Mouse (Mus musculus) midbrain, embryonic 14.5 days (tissue): ENCODE results near the gene Mrpl3. TPM values are rescaled to one million over a fixed set of nuclear protein-coding genes. Genes with fewer than 3 reads are reported as not detected.
A peak's percentile ranks its signal among the peaks of the same experiment; 100 is the strongest.

Experiments used
- ATAC-seq: fragments of 200-750 bp; cut with Nextera tagmentation; 2 replicates; pipeline ENCODE4 v1.8.0; 2017; ENCODE audit warnings: moderate number of reproducible peaks, moderate library complexity; ENCODE audit not compliant: low FRiP score, low TSS enrichment
- DNase-seq: peaks from one replicate; pipeline ENCODE4 v3.0.0-alpha.2; 2015
- H3K27ac ChIP-seq: fragments of 300-500 bp; sonication (generic); replicated peaks from 2 replicates; pipeline ENCODE4 v1.5.1; 2014; ENCODE audit warnings: mild to moderate bottlenecking, low read depth, low read length, moderate library complexity
- H3K27me3 ChIP-seq: fragments of 300-500 bp; sonication (generic); 2 replicates; pipeline ENCODE4 v1.6.1; 2014; ENCODE audit warnings: low read length, control low read depth, mixed read lengths; ENCODE audit not compliant: control insufficient read depth, insufficient read depth
- H3K36me3 ChIP-seq: fragments of 300-500 bp; sonication (generic); 2 replicates; pipeline ENCODE4 v1.6.1; 2014; ENCODE audit warnings: low read length, control low read depth; ENCODE audit not compliant: control insufficient read depth, insufficient read depth
- H3K4me1 ChIP-seq: fragments of 300-500 bp; sonication (generic); 2 replicates; pipeline ENCODE4 v1.6.1; 2014; ENCODE audit warnings: mild to moderate bottlenecking, antibody characterized with exemption, low read length, control low read depth; ENCODE audit not compliant: control insufficient read depth, insufficient read depth
- H3K4me2 ChIP-seq: fragments of 300-500 bp; sonication (generic); 2 replicates; pipeline ENCODE4 v1.6.1; 2014; ENCODE audit warnings: mild to moderate bottlenecking, low read length, moderate library complexity
- H3K4me3 ChIP-seq: fragments of 300-500 bp; sonication (generic); replicated peaks from 2 replicates; pipeline ENCODE4 v1.5.1; 2014; ENCODE audit warnings: low read depth, low read length
- H3K9ac ChIP-seq: fragments of 300-500 bp; sonication (generic); replicated peaks from 2 replicates; pipeline ENCODE4 v1.6.1; 2014; ENCODE audit warnings: mild to moderate bottlenecking, low read length, moderate library complexity
- H3K9me3 ChIP-seq: fragments of 300-500 bp; sonication (generic); 2 replicates; pipeline ENCODE4 v1.6.1; 2016; ENCODE audit warnings: low read length, control low read depth, mixed read lengths; ENCODE audit not compliant: control insufficient read depth
- WGBS: fragments of 180-500 bp; shearing (Covaris S2); extraction: QIAGEN DNeasy Blood & Tissue Kit; methylation state at CpG from one replicate; pipeline ENCODE4 v1.1.7; 2014; 5-methylcytosine and 5-hydroxymethylcytosine counted together
- polyA plus RNA-seq: library from polyadenylated mRNA; unstranded; fragments of >200 nt; fragmentation: Nextera tagmentation; extraction: Ambion mirVana; gene quantifications from 2 replicates; pipeline ENCODE4 v1.2.1, GENCODE M21; 2014

The Mrpl3 gene
- polyA plus RNA-seq, 1 experiment from 2014 or later, result 104 TPM

- H3K4me3 ChIP-seq, result no peak overlapping the region
- no peaks in the 10 kb centered on the region for H3K27me3 ChIP-seq
- WGBS, result 73% methylated on average over 2 of the region's 2 CpGs
Measured at GRCm38 (mm10) chr9:105049636-105050035, 3.4 kb upstream of the Mrpl3 start.

GRCm38 (mm10) chr9:105050257-105050656, 2.8 kb upstream of the Mrpl3 start:
- H3K4me1 ChIP-seq, result peaks cover 25% of the 10 kb centered on the region
- H3K9me3 ChIP-seq, result no peaks in the 10 kb centered on the region
- H3K4me3 ChIP-seq, result no peak overlapping the region
- H3K27ac ChIP-seq, result no peak overlapping the region
- WGBS, result 60% methylated on average over 2 of the region's 2 CpGs
- H3K36me3 ChIP-seq, result peaks cover 4% of the 10 kb centered on the region; the same call in 1 of the 2 replicates
- ATAC-seq (no peak), DNase-seq (no peak)
- H3K27me3 ChIP-seq, result no peaks in the 10 kb centered on the region
- H3K9ac ChIP-seq, result no peak overlapping the region
- H3K4me2 ChIP-seq, result no peak overlapping the region

More at GRCm38 (mm10) chr9:105049636-105050035, 3.4 kb upstream of the Mrpl3 start:
- Histone ChIP-seq H3K4me1 (peaks cover 29% of the 10 kb centered on the region), H3K9me3 (no peaks in the 10 kb centered on the region), H3K4me2 (no peak overlapping the region), H3K27ac (no peak overlapping the region), H3K36me3 (peaks cover under 1% of the 10 kb centered on the region; the same call in 1 of the 2 replicates), H3K9ac (no peak overlapping the region)
- ATAC-seq (no peak), DNase-seq (no peak)

- 0 out of 2 replicates have a peak overlapping the region, but pooled peaks have one; percentile 63 for H3K27ac ChIP-seq
- 58% methylated on average over 4 of the region's 4 CpGs for WGBS
- no peak for DNase-seq
Measured at GRCm38 (mm10) chr9:105053812-105054211, 773 bp downstream of the Mrpl3 start.

GRCm38 (mm10) chr9:105069106-105069505, 16.1 kb downstream of the Mrpl3 start:
- Histone ChIP-seq H3K4me2 (no peak overlapping the region), H3K36me3 (peaks cover 78% of the 10 kb centered on the region), H3K27ac (no peak overlapping the region), H3K9me3 (no peaks in the 10 kb centered on the region), H3K27me3 (no peaks in the 10 kb centered on the region), H3K4me1 (no peaks in the 10 kb centered on the region), H3K9ac (no peak overlapping the region), H3K4me3 (no peak overlapping the region)
- no peak for ATAC-seq
- DNase-seq, result no peak
- 97% methylated on average over 10 of the region's 10 CpGs for WGBS

More at GRCm38 (mm10) chr9:105053812-105054211, 773 bp downstream of the Mrpl3 start:
- Histone ChIP-seq H3K4me3 (peak overlapping the region; percentile 99), H3K4me2 (peak overlapping the region; percentile 88), H3K4me1 (peaks cover 7% of the 10 kb centered on the region; the same call in 1 of the 2 replicates), H3K27me3 (no peaks in the 10 kb centered on the region), H3K9me3 (no peaks in the 10 kb centered on the region), H3K36me3 (peaks cover 37% of the 10 kb centered on the region), H3K9ac (peak overlapping the region; percentile 92)
- ATAC-seq, result no peak

- no peaks in the 10 kb centered on the region for H3K4me1 ChIP-seq
- no peaks in the 10 kb centered on the region for H3K27me3 ChIP-seq
- 38% methylated on average over 4 of the region's 4 CpGs for WGBS
- H3K4me3 ChIP-seq, result no peak overlapping the region
- H3K36me3 ChIP-seq, result peaks cover 66% of the 10 kb centered on the region
- H3K27ac ChIP-seq, result no peak overlapping the region
- no peak overlapping the region for H3K9ac ChIP-seq
- peak; percentile 8 for DNase-seq
- H3K4me2 ChIP-seq, result no peak overlapping the region
- ATAC-seq, result no peak
- H3K9me3 ChIP-seq, result no peaks in the 10 kb centered on the region
Measured at GRCm38 (mm10) chr9:105072991-105073748, 20.1 kb downstream of the Mrpl3 start.

GRCm38 (mm10) chr9:105074851-105075250, 21.8 kb downstream of the Mrpl3 start:
- H3K36me3 ChIP-seq, result peaks cover 61% of the 10 kb centered on the region
- 91% methylated on average over 8 of the region's 8 CpGs for WGBS

GRCm38 (mm10) chr9:105076756-105077424, 23.9 kb downstream of the Mrpl3 start:
- ATAC-seq (no peak), DNase-seq (no peak)
- Histone ChIP-seq H3K27me3 (no peaks in the 10 kb centered on the region), H3K4me2 (no peak overlapping the region), H3K9ac (no peak overlapping the region), H3K4me3 (no peak overlapping the region), H3K9me3 (no peaks in the 10 kb centered on the region), H3K27ac (no peak overlapping the region), H3K4me1 (no peaks in the 10 kb centered on the region), H3K36me3 (peaks cover 46% of the 10 kb centered on the region)
- 93% methylated on average over 13 of the region's 13 CpGs for WGBS

More at GRCm38 (mm10) chr9:105074851-105075250, 21.8 kb downstream of the Mrpl3 start:
- Histone ChIP-seq H3K4me2 (no peak overlapping the region), H3K9me3 (no peaks in the 10 kb centered on the region), H3K9ac (no peak overlapping the region), H3K4me3 (no peak overlapping the region), H3K27ac (no peak overlapping the region), H3K4me1 (no peaks in the 10 kb centered on the region), H3K27me3 (no peaks in the 10 kb centered on the region)
- no peak for DNase-seq
- no peak for ATAC-seq

- Histone ChIP-seq H3K4me2 (no peak overlapping the region), H3K36me3 (peaks cover 30% of the 10 kb centered on the region), H3K9me3 (no peaks in the 10 kb centered on the region), H3K27ac (no peak overlapping the region), H3K4me3 (no peak overlapping the region), H3K9ac (no peak overlapping the region), H3K27me3 (no peaks in the 10 kb centered on the region), H3K4me1 (no peaks in the 10 kb centered on the region)
- ATAC-seq (no peak), DNase-seq (no peak)
- WGBS, result 94% methylated on average over 4 of the region's 4 CpGs
Measured at GRCm38 (mm10) chr9:105078460-105078859, 25.4 kb downstream of the Mrpl3 start.
